Mouse (Mus musculus): ENCODE measurements around the gene BC005561.
"Not testable (repeated sequence)": the region's sequence is repeated elsewhere in the genome, so short reads cannot be mapped to it uniquely, and the experiment has no call there.

The BC005561 gene

GRCm38 (mm10) chr5:104508195-104508891, at the start of gene BC005561:
TSS of gene BC005561 (plus strand) at chr5:104508352.
- peak; percentile 76 to 77 for DNase-seq (ENCODE audit: low spot score in 2 of 2)

DNA sequence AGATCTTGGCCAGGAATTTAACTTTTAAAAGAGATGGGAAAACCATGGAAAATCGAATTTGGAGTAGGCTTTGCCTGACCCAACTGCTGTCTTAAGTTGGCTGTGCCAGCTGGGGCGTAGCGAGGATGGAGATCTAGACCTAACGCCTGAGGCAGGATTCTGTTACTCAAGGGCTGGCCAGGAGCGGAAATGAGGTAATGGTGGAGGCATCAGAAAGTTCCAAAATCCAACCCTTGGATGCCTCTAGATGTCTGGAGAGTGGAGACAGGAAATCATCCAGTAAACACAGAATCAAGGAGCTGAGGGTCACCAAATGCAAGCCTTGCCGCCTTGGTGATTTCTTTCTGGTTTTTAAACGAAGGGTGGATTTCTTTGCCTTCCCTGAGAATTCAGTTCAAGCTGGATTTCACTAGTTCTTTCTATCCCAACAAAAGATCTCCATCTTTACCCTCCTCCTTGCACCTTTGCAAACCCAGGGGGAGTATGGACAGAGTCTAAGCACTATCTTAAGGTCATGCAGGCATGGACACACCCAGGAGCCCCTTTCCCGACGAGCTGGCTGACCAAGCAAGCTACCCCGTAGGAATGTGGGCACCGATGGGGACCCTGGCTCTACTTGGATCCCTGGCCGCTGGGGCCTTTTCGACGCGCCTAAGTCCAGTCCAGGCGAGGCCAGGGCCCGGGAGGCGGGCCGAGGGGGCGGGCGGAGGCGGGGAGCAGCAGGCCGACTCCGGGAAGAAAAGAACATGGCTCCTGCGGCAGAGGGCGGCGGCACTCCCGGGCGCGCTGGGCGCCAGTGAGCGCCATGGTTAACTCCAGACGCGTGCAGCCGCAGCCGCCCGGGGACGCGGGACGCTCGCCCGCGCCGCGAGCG, 49.1 kb upstream of the BC005561 start, which contains the start of gene Pkd2:
TSS of gene Pkd2 (plus strand) at position 619 of the 874 bp plus-strand sequence.
- DNase-seq (ENCODE audit: low spot score in 2 of 2): peak; percentile 70 to 80

GRCm38 (mm10) chr5:104459706-104460455, 48.3 kb upstream of the BC005561 start:
- peak; percentile 23 to 40 for DNase-seq (ENCODE audit: low spot score in 2 of 2)

GRCm38 (mm10) chr5:104460456-104460838, 47.7 kb upstream of the BC005561 start:
- DNase-seq (ENCODE audit: low spot score in 2 of 2): no peak

DNA sequence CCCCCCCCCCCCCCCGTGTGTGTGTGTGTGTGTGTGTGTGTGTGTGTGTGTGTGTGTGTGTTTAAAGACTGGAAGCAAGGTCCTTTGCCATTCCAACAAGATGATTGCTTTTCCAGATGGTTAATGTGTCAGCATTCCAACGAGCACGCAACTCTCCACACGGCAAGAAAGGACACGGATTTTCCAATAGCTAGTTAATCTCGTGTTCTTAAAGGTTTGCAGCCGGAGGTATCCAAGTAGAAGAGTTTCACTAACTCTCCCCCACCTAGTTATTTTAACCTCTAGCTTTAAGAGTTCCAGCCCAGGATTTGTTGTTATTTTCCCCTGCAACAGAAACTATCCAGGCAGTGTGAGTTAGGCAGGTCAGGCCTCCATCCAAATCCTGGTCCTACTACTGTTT, 47.3 kb upstream of the BC005561 start:
- DNase-seq (ENCODE audit: low spot score in 2 of 2): no peak

DNA sequence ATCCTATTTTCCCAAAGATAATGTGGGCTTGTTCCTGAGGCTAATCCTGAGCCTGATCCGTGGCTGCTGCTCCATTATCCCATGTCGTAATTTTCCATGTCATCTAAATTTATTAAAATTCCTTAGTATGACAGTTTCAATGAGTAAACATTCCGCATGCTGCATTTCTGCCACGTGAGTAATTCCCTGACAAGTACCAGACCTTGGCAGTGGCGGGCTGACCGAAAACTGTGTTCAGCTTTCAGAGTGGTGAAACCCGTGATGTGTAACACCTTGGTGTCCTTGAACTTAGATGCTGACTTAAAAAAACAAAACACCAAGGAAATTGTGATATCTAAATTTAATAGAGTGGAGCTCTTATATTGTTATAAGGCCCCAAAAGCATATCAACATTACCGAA, 42.9 kb upstream of the BC005561 start:
- no peak for DNase-seq (ENCODE audit: low spot score in 2 of 2)

DNA sequence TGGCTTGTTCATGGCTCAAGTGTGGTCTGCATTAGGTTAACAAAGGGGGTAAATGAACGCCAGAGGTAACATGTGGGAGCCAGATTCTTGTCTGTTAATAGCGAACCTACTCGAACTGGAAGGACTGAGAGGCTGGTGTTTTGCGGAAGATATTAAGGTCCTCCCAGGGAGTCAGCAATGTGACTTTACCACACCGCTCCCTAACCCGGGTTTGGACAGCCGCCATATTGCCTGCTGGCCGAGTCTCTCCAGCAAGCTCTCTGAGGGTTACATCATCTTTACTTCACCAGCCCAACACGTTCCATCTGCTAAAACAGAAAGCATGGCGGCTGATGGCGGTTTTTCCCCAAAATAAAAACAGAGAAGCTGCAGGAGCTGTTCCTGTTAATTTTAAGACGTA, 42.4 kb upstream of the BC005561 start:
- peak; percentile 37 to 76 for DNase-seq (ENCODE audit: low spot score in 2 of 2)

GRCm38 (mm10) chr5:104466816-104467215, 41.3 kb upstream of the BC005561 start:
- no peak for DNase-seq (ENCODE audit: low spot score in 2 of 2)

DNA sequence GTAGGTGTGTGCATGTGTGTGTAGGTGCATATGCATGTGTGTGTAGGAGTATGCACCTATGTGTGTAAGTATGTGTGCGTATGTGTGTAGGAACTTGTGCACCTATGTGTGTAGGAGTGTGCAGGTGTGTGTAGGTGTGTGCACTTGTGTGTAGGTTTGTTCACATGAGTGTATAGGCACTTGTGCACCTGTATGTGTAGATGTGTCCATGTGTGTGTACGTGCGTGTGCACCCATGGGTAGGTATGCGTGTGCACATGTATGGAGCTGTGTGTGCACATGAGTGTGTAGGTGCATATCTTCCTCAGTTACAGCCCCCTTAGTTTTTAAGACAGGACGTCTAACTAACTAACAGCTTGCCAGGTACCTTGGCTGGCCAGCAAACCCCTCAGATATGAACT, 39.6 kb upstream of the BC005561 start:
- no peak for DNase-seq (ENCODE audit: low spot score in 2 of 2)

DNA sequence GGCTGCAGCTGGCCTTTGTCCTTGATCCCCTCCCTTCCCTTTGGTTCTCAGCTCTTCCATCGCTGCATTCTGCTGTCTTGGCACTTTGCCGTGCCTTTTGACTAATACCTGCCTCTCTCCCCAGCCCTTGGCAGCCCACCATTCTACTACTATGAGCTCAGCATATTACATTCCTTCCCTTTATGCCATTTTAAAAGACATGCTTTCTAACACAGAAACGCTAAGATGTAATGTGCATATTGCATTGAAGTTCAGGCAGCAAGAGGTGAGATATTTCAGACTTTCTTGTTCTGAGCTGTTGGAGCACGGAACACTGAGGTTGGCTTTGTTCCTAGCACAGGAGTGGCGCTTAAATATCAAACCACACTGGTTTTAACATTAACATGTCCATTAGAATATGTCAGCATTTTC, 37.2 kb upstream of the BC005561 start:
- DNase-seq (ENCODE audit: low spot score in 2 of 2): no peak

DNA sequence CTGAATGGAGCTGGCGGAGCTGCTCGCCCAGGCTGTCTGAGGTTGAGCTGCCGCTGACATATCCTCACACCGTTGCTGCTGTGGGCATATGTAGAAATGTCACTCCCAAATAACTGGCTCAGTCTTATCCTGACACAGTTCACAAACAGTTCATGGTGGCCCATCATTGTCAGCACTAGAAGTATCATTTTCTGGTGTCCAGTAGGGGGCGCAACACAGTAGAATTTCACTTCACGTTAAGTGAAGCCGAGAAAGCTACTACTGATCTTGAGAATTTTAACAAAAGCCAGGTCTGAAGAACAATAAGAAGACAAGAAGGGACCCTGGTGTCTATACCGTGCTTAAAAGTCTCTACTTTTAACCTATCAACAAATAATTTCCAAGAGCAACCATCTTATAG, 35.8 kb upstream of the BC005561 start:
- DNase-seq (ENCODE audit: low spot score in 2 of 2): no peak

GRCm38 (mm10) chr5:104480367-104480766, 27.8 kb upstream of the BC005561 start:
- DNase-seq (ENCODE audit: low spot score in 2 of 2): no peak

- DNase-seq (ENCODE audit: low spot score in 2 of 2): no peak
Measured at GRCm38 (mm10) chr5:104482856-104483255, 25.3 kb upstream of the BC005561 start.

GRCm38 (mm10) chr5:104491561-104491960, 16.6 kb upstream of the BC005561 start:
- DNase-seq (ENCODE audit: low spot score in 2 of 2): no peak

DNA sequence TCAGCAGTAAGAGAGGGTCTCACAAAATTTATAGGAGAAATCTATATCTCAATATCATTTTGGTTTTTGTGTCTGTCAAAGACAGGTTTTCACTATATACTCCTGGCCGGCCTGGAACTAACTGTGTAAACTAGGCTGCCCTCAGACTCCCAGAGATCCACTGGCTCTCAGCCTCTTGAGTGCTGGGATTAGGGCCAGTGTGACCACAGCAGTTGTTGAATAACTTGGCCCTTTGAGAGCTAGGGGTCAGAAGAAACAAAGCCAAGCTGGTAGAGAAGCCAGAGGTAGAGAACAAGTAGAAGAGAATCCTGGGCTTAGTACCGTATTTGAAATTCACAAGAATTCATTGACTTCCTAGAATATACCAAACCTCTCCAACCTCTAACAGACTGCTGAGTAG, 3.3 kb upstream of the BC005561 start:
- DNase-seq (ENCODE audit: low spot score in 2 of 2): no peak

- no peak for DNase-seq (ENCODE audit: low spot score in 2 of 2)
Measured at GRCm38 (mm10) chr5:104507829-104508194, 340 bp upstream of the BC005561 start.

DNA sequence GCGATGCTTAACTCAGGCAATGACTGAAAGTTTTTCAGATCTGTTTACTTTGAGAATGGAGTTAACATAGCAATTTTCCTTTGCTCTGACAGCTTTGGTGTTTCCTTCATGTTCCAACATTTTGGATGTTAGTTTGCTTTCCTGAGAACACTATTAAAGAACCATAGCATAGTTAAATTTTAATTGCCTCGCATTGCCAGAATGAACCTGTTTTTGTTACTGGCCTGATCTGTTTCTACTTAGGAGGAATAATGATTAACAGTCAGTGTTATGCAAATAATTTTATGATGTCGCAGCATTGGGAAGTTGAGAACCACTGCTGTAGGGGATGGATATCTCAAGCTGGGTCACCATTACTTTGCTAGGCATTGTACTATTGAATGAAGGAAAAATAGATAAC, 3.1 kb downstream of the BC005561 start:
- no peak for DNase-seq (ENCODE audit: low spot score in 2 of 2)

- no peak for DNase-seq (ENCODE audit: low spot score in 2 of 2)
Measured at GRCm38 (mm10) chr5:104538612-104539011, 30.5 kb downstream of the BC005561 start.

GRCm38 (mm10) chr5:104539331-104539730, 31.2 kb downstream of the BC005561 start:
- no peak for DNase-seq (ENCODE audit: low spot score in 2 of 2)

- not testable (repeated sequence) for DNase-seq (ENCODE audit: low spot score in 2 of 2)
Measured at GRCm38 (mm10) chr5:104568079-104568478, 59.9 kb downstream of the BC005561 start.

GRCm38 (mm10) chr5:104570766-104571165, 62.6 kb downstream of the BC005561 start:
- peak; percentile 9 to 10 for DNase-seq (ENCODE audit: low spot score in 2 of 2)

GRCm38 (mm10) chr5:104571282-104571921, 63.2 kb downstream of the BC005561 start:
- peak; percentile 83 to 88 for DNase-seq (ENCODE audit: low spot score in 2 of 2)

Data from urinary bladder, postnatal 36 days (tissue).